Mouse (Mus musculus): ENCODE data around the gene Prkcb. TPM values are rescaled to one million over a fixed set of nuclear protein-coding genes. Genes with fewer than 3 reads are reported as not detected.

Gene Prkcb
- total RNA-seq, 4 experiments from 2014 or later, result 15.1 to 28.3 (median 21.8) TPM

DNA sequence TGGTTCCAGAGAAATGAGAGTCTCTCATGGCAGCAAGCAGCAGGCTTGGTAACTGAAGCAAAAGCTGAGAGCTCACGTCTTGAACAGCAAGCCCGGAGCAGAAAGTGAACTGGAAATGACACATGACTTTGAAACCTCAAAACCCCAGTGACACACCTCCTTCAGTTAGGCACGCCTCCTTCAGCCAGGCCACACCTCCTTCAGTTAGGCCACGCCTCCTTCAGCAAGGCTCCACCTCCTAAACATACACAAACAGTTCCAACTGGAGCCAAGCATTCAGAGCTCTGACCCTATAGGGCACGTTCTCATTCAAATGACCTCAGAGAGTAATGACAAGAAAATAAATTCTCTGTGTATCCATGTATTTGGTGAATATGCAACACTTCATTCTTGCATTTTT, 316.5 kb downstream of the Prkcb start:
- no peak for DNase-seq

DNA sequence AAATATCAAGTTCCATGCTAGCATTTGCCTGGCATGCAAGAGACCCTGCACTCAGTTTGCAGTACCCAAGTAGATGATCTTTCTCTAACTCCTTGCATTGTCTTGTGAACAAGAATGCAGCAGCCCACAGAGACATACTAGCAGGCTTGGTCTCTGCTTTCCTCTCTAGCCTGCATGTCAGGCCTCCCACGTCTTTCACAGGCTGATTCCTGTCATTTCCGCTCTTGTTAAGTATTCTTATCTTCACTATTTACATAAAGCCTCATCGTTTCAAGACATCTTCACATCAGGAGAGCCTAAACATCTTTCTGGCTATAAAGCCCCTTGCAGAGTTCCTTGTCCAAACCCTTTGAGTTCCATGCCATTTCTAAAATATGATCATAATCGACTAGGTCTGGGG, 320.9 kb downstream of the Prkcb start:
- DNase-seq, result no peak

GRCm38 (mm10) chr7:122610161-122610560, 321.6 kb downstream of the Prkcb start:
- DNase-seq, result no peak

- no peak for DNase-seq
Observed at GRCm38 (mm10) chr7:122613876-122614275, 325.3 kb downstream of the Prkcb start.

DNA sequence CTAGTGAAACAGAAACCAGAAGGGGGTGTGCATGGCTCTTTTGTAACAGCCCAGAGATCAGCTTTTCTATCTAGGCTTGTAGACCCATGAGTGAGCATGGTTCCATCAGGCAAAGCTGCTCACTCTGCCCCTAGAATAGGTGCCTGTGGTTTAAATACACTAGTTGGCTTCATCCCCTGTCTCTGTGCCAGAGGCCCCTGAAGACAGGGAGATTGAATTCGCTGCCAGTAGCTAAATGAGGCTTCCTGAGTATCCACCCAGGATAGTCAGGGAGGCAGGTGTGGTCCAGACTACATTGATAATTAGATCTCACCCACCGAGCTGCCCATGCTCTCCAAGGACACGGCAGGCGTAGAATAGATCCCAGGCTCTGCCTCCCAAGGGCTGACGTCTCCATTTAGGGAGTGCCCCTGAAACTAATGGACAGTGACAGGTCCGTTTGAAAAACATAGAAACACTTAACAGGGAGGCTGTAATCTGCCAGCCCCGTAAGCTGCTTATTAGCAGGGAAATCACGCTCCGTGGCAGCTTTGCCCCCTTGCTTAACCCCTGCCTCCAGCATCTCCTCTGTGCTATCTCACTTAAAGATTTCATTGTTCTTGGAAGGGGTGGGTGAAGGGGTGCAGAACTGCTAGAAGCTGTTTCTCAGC, 333.7 kb downstream of the Prkcb start:
- no peak for DNase-seq

- DNase-seq, result no peak
Observed at GRCm38 (mm10) chr7:122623753-122624152, 335.2 kb downstream of the Prkcb start.

- no peak for DNase-seq
Observed at GRCm38 (mm10) chr7:122628050-122628449, 339.5 kb downstream of the Prkcb start.

- DNase-seq, result no peak
Observed at GRCm38 (mm10) chr7:122630386-122630785, 341.8 kb downstream of the Prkcb start.

GRCm38 (mm10) chr7:122631151-122631550, 342.6 kb downstream of the Prkcb start:
- DNase-seq, result no peak

GRCm38 (mm10) chr7:122632946-122633345, 344.4 kb downstream of the Prkcb start:
- DNase-seq, result no peak

- no peak for DNase-seq
Observed at GRCm38 (mm10) chr7:122633463-122633862, 344.9 kb downstream of the Prkcb start.

DNA sequence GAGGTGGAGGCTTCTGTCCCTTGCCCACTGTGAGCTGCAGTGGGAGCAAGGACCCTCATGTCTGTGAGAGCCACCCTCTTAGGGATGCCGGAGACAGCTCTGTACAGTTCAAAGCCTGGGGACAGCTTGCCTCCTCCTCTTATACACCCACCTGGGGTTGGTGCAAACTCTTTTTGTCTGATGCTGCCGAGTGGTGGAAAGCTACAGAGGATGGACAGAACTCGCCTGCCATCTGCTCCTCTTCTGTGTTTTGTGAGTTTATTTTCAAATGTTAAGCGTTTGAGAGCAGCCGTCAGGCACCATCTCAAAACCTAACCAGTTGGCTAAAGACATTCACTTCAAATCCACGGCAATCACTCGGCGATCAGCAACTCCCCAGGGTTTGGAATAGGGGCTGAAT, 355.1 kb downstream of the Prkcb start:
- DNase-seq, result no peak

GRCm38 (mm10) chr7:122649306-122649705, 360.8 kb downstream of the Prkcb start:
- DNase-seq, result no peak

DNA sequence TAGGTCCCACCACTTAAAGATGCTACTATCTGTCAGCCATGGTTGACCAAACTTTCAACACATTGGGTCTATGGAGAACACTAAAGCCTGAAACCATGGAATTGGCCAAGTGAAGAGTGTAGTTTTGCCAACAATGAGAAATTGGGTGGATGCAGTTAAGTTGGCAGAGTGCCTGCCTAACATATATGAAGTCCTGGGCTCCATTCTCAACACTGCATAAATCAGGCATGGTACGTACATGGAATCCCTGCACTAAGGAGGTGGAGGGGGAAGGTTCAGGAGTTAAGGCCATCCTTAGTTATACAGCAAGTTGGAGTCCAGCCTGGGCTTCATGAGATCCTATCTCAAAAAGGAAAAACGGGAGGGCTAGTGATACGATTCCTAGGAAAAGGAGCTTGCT, 364.0 kb downstream of the Prkcb start:
- no peak for DNase-seq

GRCm38 (mm10) chr7:122656671-122657070, 368.1 kb downstream of the Prkcb start:
- DNase-seq, result no peak

DNA sequence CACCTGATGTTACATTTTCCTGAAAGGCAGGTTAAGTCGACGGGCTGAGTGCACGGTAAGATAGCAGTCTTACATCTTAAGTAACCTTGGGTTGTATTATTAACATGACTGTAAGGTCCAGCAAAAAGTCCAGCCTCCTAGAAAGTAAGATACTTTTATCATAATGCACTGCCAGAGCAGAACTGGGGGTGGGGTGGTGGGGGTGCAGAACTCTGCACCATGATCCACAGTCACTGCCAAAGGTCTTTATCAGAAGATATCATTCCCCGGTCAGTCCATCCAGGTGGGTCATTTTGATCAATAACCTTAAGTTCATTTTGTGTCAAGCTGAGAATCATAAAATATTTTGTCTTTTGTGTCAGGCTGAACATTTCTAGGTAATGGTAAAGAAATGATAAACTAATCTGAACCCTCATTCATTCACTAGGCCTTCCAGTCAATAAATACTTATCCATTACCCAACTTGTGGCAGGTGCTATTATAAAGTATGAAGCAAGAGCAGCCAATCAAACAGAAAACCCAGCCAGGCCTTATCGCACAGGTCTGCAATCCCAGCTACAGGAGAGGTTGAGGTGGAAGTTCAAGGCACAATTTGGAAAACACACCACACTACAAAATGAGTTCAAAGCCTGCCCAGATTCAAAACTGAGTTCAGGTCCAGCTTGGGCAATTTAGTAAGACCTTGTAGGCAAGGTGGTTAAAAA, 369.0 kb downstream of the Prkcb start:
- DNase-seq, result no peak

DNA sequence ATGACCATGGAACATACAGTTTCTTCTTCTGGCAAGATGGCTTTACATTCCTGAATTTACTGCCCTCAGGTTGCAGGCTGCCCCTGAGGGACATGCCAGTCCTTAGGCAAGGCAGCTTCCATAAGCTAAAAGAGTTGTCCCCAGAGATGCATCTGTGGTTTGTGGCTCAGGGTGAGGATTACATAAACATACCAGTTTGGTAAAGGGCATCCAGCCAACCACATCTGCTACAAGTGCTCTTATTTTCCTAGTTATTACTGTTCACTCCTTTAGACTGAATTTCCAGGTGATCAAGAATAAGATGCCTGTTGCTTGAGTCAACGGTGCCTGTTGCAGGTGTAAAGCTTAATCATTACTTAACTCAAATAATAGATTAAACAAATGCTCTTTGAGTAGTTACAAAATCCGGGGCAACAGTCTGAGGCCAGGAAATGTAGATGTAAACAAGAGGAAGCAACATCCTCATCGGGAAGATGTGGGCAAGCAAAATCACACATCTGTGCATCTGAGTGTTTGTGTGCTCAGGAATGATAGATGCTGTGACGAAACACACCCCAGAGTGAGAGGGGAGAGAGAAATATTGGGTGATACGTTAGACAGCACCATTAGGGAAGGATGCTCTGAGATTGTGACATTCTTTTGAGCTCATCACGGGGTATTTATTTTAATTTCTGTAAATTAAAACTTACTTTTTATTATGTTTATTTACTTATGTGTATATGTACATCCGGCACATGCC, 376.9 kb downstream of the Prkcb start:
- no peak for DNase-seq

GRCm38 (mm10) chr7:122667903-122668302, 379.4 kb downstream of the Prkcb start:
- DNase-seq, result no peak

GRCm38 (mm10) chr7:122670442-122670872, 381.9 kb downstream of the Prkcb start, which contains the start of gene Cacng3:
TSS of gene Cacng3 (plus strand) at chr7:122670492.
- DNase-seq, result no peak

GRCm38 (mm10) chr7:122670873-122671641, 382.5 kb downstream of the Prkcb start:
- DNase-seq, result peak; percentile 76

- DNase-seq, result no peak
Observed at GRCm38 (mm10) chr7:122672981-122673380, 384.4 kb downstream of the Prkcb start.

- no peak for DNase-seq
Observed at GRCm38 (mm10) chr7:122675207-122675606, 386.7 kb downstream of the Prkcb start.
